Mouse (Mus musculus) liver, postnatal 0 days (tissue): Measurements from ENCODE around the gene Lrsam1. TPM values are rescaled to one million over a fixed set of nuclear protein-coding genes. Genes with fewer than 3 reads are reported as not detected.

Source experiments
- ATAC-seq: fragments of 200-750 bp; cut with Nextera tagmentation; 2 replicates; pipeline ENCODE4 v1.8.0; 2017; ENCODE audit warnings: mild to moderate bottlenecking, moderate library complexity
- DNase-seq: peaks from one replicate; pipeline ENCODE4 v3.0.0-alpha.2; 2016
- H3K27ac ChIP-seq: fragments of 300-500 bp; sonication (generic); 2 replicates; pipeline ENCODE4 v1.5.1; 2014; ENCODE audit warnings: antibody characterized with exemption, moderate library complexity, mild to moderate bottlenecking, low read depth
- H3K27me3 ChIP-seq: fragments of 300-500 bp; sonication (generic); 2 replicates; pipeline ENCODE4 v1.6.1; 2014; ENCODE audit warnings: low read length, control low read depth, mixed read lengths; ENCODE audit not compliant: insufficient read depth
- H3K36me3 ChIP-seq: fragments of 300-500 bp; sonication (generic); replicated peaks from 2 replicates; pipeline ENCODE4 v1.6.1; 2014; ENCODE audit warnings: mild to moderate bottlenecking, control low read depth, low read length, moderate library complexity, mixed read lengths; ENCODE audit not compliant: insufficient read depth
- H3K4me1 ChIP-seq: fragments of 300-500 bp; sonication (generic); 2 replicates; pipeline ENCODE4 v1.6.1; 2014; ENCODE audit warnings: antibody characterized with exemption, mild to moderate bottlenecking, control low read depth; ENCODE audit not compliant: insufficient read depth
- H3K4me2 ChIP-seq: fragments of 300-500 bp; sonication (generic); 2 replicates; pipeline ENCODE4 v1.6.1; 2014; ENCODE audit warnings: low read depth, mild to moderate bottlenecking, low read length, moderate library complexity, mixed read lengths
- H3K4me3 ChIP-seq: fragments of 300-500 bp; sonication (generic); 2 replicates; pipeline ENCODE4 v1.5.1; 2014; ENCODE audit warnings: low read depth, low read length
- H3K9ac ChIP-seq: fragments of 300-500 bp; sonication (generic); replicated peaks from 2 replicates; pipeline ENCODE4 v1.6.1; 2014; ENCODE audit warnings: mild to moderate bottlenecking, moderate library complexity
- H3K9me3 ChIP-seq: fragments of 300-500 bp; sonication (generic); 2 replicates; pipeline ENCODE4 v1.6.1; 2016; ENCODE audit warnings: mild to moderate bottlenecking, control low read depth, low read length, mixed read lengths
- CTCF ChIP-seq: sonication (generic); IDR thresholded peaks from 2 replicates; pipeline ENCODE4 v1.5.1; 2016; ENCODE audit warnings: antibody characterized with exemption, low read depth
- EP300 ChIP-seq: IDR thresholded peaks from 2 replicates; pipeline ENCODE4 v1.6.1; 2016; ENCODE audit warnings: antibody characterized with exemption, low read depth, mild to moderate bottlenecking
- WGBS: fragments of 180-500 bp; shearing (Covaris S2); extraction: QIAGEN DNeasy Blood & Tissue Kit; methylation state at CpG from one replicate; pipeline ENCODE4 v1.1.7; 2014; ENCODE audit not compliant: insufficient replicate concordance; 5-methylcytosine and 5-hydroxymethylcytosine counted together
- polyA plus RNA-seq: library from polyadenylated mRNA; unstranded; fragments of >200 nt; fragmentation: Nextera tagmentation; extraction: Ambion mirVana; gene quantifications from 2 replicates; pipeline ENCODE4 v1.2.1, GENCODE M21; 2015

The Lrsam1 gene
- polyA plus RNA-seq, 1 experiment from 2014 or later, result 1.6 TPM

- WGBS, result 3% methylated on average over 4 of the region's 4 CpGs
- no peaks in the 10 kb centered on the region for H3K9me3 ChIP-seq
- peaks cover 24% of the 10 kb centered on the region for H3K4me1 ChIP-seq
- no peaks in the 10 kb centered on the region for H3K27me3 ChIP-seq
- no peak overlapping the region for H3K27ac ChIP-seq
- ATAC-seq (no peak), DNase-seq (no peak)
- peak overlapping the region; percentile 100 for H3K4me2 ChIP-seq
- H3K4me3 ChIP-seq, result peak overlapping the region; percentile 76
- 0 out of 2 replicates have a peak overlapping the region, but pooled peaks have one; percentile 3 for H3K9ac ChIP-seq
- no peaks in the 10 kb centered on the region for H3K36me3 ChIP-seq
- no peak for TF ChIP-seq CTCF
- no peak for TF ChIP-seq EP300
These were observed 21.3 kb upstream of the Lrsam1 start for GRCm38 (mm10) chr2:32982700-32983099.

- H3K36me3 ChIP-seq, result no peaks in the 10 kb centered on the region
- H3K4me2 ChIP-seq, result peak within 1 kb of the TSS; percentile 100
- peak within 1 kb of the TSS; percentile 76 for H3K4me3 ChIP-seq
- peak within 1 kb of the TSS; percentile 44; the same call in 1 of the 2 replicates for H3K27ac ChIP-seq
- DNase-seq, result peak; percentile 88
- WGBS, result under 1% methylated on average over 50 of the region's 50 CpGs
- peak; percentile 98 for ATAC-seq
- peaks cover 24% of the 10 kb centered on the region for H3K4me1 ChIP-seq
- TF ChIP-seq CTCF (no peak), EP300 (no peak)
- H3K9me3 ChIP-seq, result no peaks in the 10 kb centered on the region
- H3K9ac ChIP-seq, result peak within 1 kb of the TSS; percentile 87
- H3K27me3 ChIP-seq, result no peaks in the 10 kb centered on the region
These were observed 20.4 kb upstream of the Lrsam1 start, which contains the start of gene Slc2a8 for GRCm38 (mm10) chr2:32981725-32982271. Gene Slc2a8, minus strand, starts transcription at chr2:32982083.

- DNase-seq (peak; percentile 48), ATAC-seq (peak; percentile 22; the same call in 1 of the 2 replicates)
- no peaks in the 10 kb centered on the region for H3K9me3 ChIP-seq
- peak overlapping the region; percentile 76 for H3K4me3 ChIP-seq
- TF ChIP-seq CTCF (no peak), EP300 (no peak)
- no peaks in the 10 kb centered on the region for H3K27me3 ChIP-seq
- H3K9ac ChIP-seq, result peak overlapping the region; percentile 87
- 0 out of 2 replicates have a peak overlapping the region, but pooled peaks have one; percentile 44 for H3K27ac ChIP-seq
- peaks cover 24% of the 10 kb centered on the region for H3K4me1 ChIP-seq
- 4% methylated on average over 23 of the region's 23 CpGs for WGBS
- peak overlapping the region; percentile 100 for H3K4me2 ChIP-seq
- H3K36me3 ChIP-seq, result no peaks in the 10 kb centered on the region
These were observed 19.9 kb upstream of the Lrsam1 start for GRCm38 (mm10) chr2:32981281-32981680.

- H3K4me1 ChIP-seq, result peaks cover 24% of the 10 kb centered on the region
- DNase-seq (no peak), ATAC-seq (no peak)
- H3K4me2 ChIP-seq, result no peak overlapping the region
- no peak for TF ChIP-seq CTCF
- TF ChIP-seq EP300, result no peak
- no peak overlapping the region for H3K27ac ChIP-seq
- H3K4me3 ChIP-seq, result no peak overlapping the region
- 85% methylated on average over 7 of the region's 7 CpGs for WGBS
- H3K9me3 ChIP-seq, result no peaks in the 10 kb centered on the region
- H3K27me3 ChIP-seq, result no peaks in the 10 kb centered on the region
- H3K36me3 ChIP-seq, result no peaks in the 10 kb centered on the region
- H3K9ac ChIP-seq, result no peak overlapping the region
These were observed 18.3 kb upstream of the Lrsam1 start for GRCm38 (mm10) chr2:32979675-32980074.

GRCm38 (mm10) chr2:32978675-32979074 lies 17.3 kb upstream of the Lrsam1 start:
- H3K4me2 ChIP-seq, result no peak overlapping the region
- TF ChIP-seq EP300 (no peak), CTCF (no peak)
- H3K4me3 ChIP-seq, result no peak overlapping the region
- H3K4me1 ChIP-seq, result peaks cover 22% of the 10 kb centered on the region
- H3K27ac ChIP-seq, result no peak overlapping the region
- ATAC-seq (no peak), DNase-seq (no peak)
- H3K36me3 ChIP-seq, result peaks cover 4% of the 10 kb centered on the region; the same call in 1 of the 2 replicates
- WGBS, result 58% methylated on average over 3 of the region's 3 CpGs
- no peaks in the 10 kb centered on the region for H3K9me3 ChIP-seq
- no peak overlapping the region for H3K9ac ChIP-seq
- no peaks in the 10 kb centered on the region for H3K27me3 ChIP-seq

GRCm38 (mm10) chr2:32977114-32977513 lies 15.7 kb upstream of the Lrsam1 start:
- peaks cover 10% of the 10 kb centered on the region; the same call in 1 of the 2 replicates for H3K36me3 ChIP-seq
- peaks cover 16% of the 10 kb centered on the region for H3K4me1 ChIP-seq
- WGBS, result 81% methylated on average over 5 of the region's 5 CpGs
- no peak overlapping the region for H3K4me2 ChIP-seq
- H3K9me3 ChIP-seq, result no peaks in the 10 kb centered on the region
- H3K4me3 ChIP-seq, result no peak overlapping the region
- ATAC-seq (no peak), DNase-seq (no peak)
- H3K27ac ChIP-seq, result no peak overlapping the region
- TF ChIP-seq EP300, result no peak
- no peak for TF ChIP-seq CTCF
- no peaks in the 10 kb centered on the region for H3K27me3 ChIP-seq
- no peak overlapping the region for H3K9ac ChIP-seq
